Mouse (Mus musculus) liver, adult (tissue): ENCODE measurements around the gene Lrrc23.

ENCODE experiments used
- GATA4 ChIP-seq: IDR thresholded peaks from 2 replicates; pipeline ENCODE4 v1.6.1; 2014; ENCODE audit warnings: mild to moderate bottlenecking, low read length; ENCODE audit not compliant: insufficient replicate concordance

Gene Lrrc23

GRCm38 (mm10) chr6:124779222-124779983 is at the start of gene Lrrc23:
Gene Lrrc23 (minus strand): TSS chr6:124779727.
- TF ChIP-seq GATA4: no peak

GRCm38 (mm10) chr6:124828101-124828592 is 48.6 kb upstream of the Lrrc23 start:
- no peak for TF ChIP-seq GATA4

GRCm38 (mm10) chr6:124822049-124822448 is 42.5 kb upstream of the Lrrc23 start:
- no peak for TF ChIP-seq GATA4

GRCm38 (mm10) chr6:124820891-124821290 is 41.4 kb upstream of the Lrrc23 start:
- no peak for TF ChIP-seq GATA4

GRCm38 (mm10) chr6:124817971-124818370 is 38.4 kb upstream of the Lrrc23 start:
- TF ChIP-seq GATA4: no peak

- TF ChIP-seq GATA4: no peak
Observed at GRCm38 (mm10) chr6:124817563-124817962, 38.0 kb upstream of the Lrrc23 start.

- TF ChIP-seq GATA4: no peak
Observed at GRCm38 (mm10) chr6:124817125-124817524, 37.6 kb upstream of the Lrrc23 start.

GRCm38 (mm10) chr6:124816611-124817010 is 37.1 kb upstream of the Lrrc23 start:
- TF ChIP-seq GATA4: no peak

- TF ChIP-seq GATA4: no peak
Observed at GRCm38 (mm10) chr6:124814858-124815774, 35.6 kb upstream of the Lrrc23 start.

GRCm38 (mm10) chr6:124814448-124814847 is 34.9 kb upstream of the Lrrc23 start:
- TF ChIP-seq GATA4: no peak

- no peak for TF ChIP-seq GATA4
Observed at GRCm38 (mm10) chr6:124813933-124814332, 34.4 kb upstream of the Lrrc23 start, which contains the start of gene Tpi1. Gene Tpi1 (minus strand): TSS chr6:124814296.

GRCm38 (mm10) chr6:124813496-124813895 is 34.0 kb upstream of the Lrrc23 start:
- no peak for TF ChIP-seq GATA4

- no peak for TF ChIP-seq GATA4
Observed at GRCm38 (mm10) chr6:124812848-124813247, 33.3 kb upstream of the Lrrc23 start.

- no peak for TF ChIP-seq GATA4
Observed at GRCm38 (mm10) chr6:124811701-124812560, 32.4 kb upstream of the Lrrc23 start.

- no peak for TF ChIP-seq GATA4
Observed at GRCm38 (mm10) chr6:124811403-124811665, 31.8 kb upstream of the Lrrc23 start.
